Mouse (Mus musculus) lung, adult 2 months (tissue): ENCODE results near the gene Kctd12. TPM values are rescaled to one million over a fixed set of nuclear protein-coding genes. Genes with fewer than 3 reads are reported as not detected.
A peak's percentile ranks its signal among the peaks of the same experiment; 100 is the strongest.

Experiments
- DNase-seq: peaks from one replicate; pipeline ENCODE4 v3.0.0; 2022
- H3K4me1 ChIP-seq: fragments of 200-500 bp; 2 replicates; pipeline ENCODE4 v1.6.1; 2011; ENCODE audit warnings: low read length; ENCODE audit not compliant: control insufficient read depth, insufficient read depth
- H3K4me3 ChIP-seq: fragments of 200-500 bp; replicated peaks from 2 replicates; pipeline ENCODE3; 2011; ENCODE audit warnings: low read depth, mild to moderate bottlenecking, control low read depth, low read length; ENCODE audit errors: extremely low read depth
- CTCF ChIP-seq: fragments of 200-500 bp; IDR thresholded peaks from 2 replicates; pipeline ENCODE4 v1.5.1; 2011; ENCODE audit warnings: mild to moderate bottlenecking, low read length, control low read depth; ENCODE audit not compliant: insufficient read depth
- POLR2A ChIP-seq: fragments of 200-500 bp; IDR thresholded peaks from 2 replicates; pipeline ENCODE4 v1.6.1; 2011; ENCODE audit warnings: low read depth, mild to moderate bottlenecking, control low read depth, low read length, borderline replicate concordance; ENCODE audit errors: extremely low read depth
- WGBS: fragments of 180-500 bp; shearing (Covaris S2); methylation state at CpG from one replicate; pipeline ENCODE4 v1.1.7; 2018; 5-methylcytosine and 5-hydroxymethylcytosine counted together
- polyA plus RNA-seq: library from polyadenylated mRNA; depleted of rRNA; stranded (reverse); fragments of >200 nt; gene quantifications from 2 replicates; pipeline ENCODE4 v1.2.3, GENCODE M21; 2012

Gene Kctd12
- polyA plus RNA-seq, 1 experiment: 25.9 TPM

DNA sequence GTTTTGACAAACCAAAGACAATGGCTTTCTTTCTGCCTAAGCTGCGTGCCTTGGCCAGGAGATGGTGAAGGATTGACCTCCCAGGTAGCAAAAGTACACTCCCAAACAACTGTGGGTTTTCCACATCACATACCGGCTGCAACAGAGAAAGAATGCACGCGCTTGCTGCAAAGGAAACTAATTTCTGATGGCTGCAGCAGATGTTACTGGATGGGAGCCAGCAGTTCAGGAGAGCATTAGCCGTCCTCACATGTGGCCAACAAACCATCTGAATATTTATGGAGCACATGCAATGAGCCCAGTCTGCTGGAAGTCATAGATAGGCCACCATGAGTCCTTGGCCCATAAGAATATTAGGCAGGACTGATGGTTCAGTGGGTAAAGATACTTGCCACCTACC, 7.4 kb upstream of the Kctd12 start:
- no peaks in the 10 kb centered on the region for H3K4me1 ChIP-seq
- no peak for DNase-seq
- WGBS: 54% methylated on average over 5 of the region's 5 CpGs
- TF ChIP-seq CTCF: no peak
- no peak for TF ChIP-seq POLR2A
- no peak overlapping the region for H3K4me3 ChIP-seq

DNA sequence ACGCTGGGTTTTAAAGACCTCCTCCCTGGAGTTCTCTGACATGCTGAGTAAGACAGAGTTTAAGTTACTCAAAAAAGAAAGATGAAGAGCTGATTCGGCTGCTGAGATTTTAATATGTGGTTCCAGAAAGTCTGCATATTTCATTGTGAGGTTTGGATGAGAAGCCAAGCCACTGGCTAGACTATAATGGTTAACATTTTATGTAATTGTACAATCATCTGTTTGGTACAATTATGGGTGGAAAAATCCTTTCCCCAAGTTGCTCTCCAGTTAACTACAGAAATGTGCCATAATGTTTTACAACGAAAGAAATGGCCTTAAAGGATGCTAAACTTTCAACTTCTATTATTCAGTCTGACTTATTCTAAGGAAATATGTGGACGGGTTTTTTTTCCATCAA, 6.8 kb upstream of the Kctd12 start:
- WGBS: 59% methylated on average over 4 of the region's 4 CpGs
- Histone ChIP-seq H3K4me3 (no peak overlapping the region), H3K4me1 (no peaks in the 10 kb centered on the region)
- DNase-seq: no peak
- TF ChIP-seq POLR2A: no peak
- TF ChIP-seq CTCF: no peak

DNA sequence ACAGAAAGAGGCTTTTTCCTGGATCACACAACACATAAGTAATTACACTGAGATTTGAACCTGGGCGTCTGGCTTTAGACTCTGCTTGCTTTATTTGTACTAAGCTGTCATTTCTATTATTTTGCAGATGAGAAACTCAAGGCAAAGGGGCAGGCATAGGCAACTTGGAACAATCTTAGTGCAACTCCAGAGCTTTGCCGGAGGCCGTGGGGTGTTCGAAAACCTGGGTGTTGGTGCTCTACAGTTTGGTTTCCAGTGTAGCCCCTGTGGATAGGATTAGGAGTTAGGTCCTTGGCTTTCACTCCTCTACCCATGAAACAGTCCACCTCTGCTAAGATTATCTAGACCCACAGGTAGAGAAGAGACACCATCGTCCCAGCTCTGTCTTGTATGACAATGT, 5.2 kb upstream of the Kctd12 start:
- no peak for TF ChIP-seq POLR2A
- TF ChIP-seq CTCF: no peak
- no peaks in the 10 kb centered on the region for H3K4me1 ChIP-seq
- whole genome bisulfite sequencing: 84% methylated on average over 5 of the region's 5 CpGs
- DNase-seq: no peak
- H3K4me3 ChIP-seq: no peak overlapping the region

DNA sequence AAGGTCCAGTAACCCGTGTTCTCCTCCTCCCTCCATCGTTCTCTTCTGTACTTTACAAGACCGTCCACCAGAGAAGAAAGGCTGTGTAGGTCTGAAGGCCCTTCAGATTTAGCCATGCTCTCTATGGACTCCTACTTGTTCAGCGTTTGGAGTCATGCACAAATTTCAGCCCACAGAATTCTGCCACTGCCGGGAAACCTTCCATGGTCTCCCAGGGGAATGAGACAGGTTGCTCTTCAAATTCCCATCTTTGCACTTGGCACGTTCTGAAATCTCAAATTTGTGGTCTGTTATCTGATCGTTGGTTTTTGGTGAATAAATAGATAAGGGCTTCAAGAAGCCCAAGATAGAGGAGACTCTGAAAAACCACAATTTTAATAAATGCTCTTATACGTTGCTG, 1.2 kb upstream of the Kctd12 start:
- TF ChIP-seq CTCF (no peak), POLR2A (no peak)
- 70% methylated on average over 8 of the region's 8 CpGs for WGBS
- no peak for DNase-seq
- no peaks in the 10 kb centered on the region for H3K4me1 ChIP-seq
- H3K4me3 ChIP-seq: no peak overlapping the region

DNA sequence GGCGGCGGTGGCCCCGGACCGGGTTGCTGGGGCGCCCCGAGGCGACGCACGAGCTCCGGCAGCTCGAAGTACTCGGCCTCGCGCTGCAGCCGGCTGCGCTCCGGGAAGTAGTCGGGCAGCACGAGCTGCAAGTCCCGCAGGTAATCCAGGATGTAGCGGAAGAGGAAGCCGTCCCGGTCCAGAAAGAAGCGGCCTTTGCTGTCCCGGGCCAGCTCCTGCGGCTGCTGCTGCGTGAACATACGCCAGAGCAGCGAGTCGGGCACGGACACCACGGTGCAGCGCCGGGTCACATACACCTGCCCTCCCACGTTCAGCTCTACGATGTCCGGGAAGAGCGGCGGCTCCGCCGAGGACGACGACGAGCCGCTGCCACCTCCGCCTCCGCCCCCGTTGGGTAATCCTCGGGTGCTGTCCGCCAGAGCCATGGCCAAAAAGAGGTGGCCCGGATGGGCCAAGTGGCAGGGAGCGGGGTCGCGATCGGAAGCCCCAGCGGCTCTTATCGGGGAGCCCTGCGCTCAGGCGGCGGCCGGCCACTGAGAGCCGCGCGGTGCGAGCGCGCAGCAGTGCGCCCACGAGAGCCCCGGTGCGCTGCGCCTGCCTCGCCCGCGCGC, 316 bp downstream of the Kctd12 start:
- no peaks in the 10 kb centered on the region for H3K4me1 ChIP-seq
- DNase-seq: peak; percentile 66
- peak overlapping the region; percentile 82 for H3K4me3 ChIP-seq
- TF ChIP-seq POLR2A (peak; percentile 88), CTCF (no peak)
- under 1% methylated on average over 74 of the region's 76 CpGs for WGBS

DNA sequence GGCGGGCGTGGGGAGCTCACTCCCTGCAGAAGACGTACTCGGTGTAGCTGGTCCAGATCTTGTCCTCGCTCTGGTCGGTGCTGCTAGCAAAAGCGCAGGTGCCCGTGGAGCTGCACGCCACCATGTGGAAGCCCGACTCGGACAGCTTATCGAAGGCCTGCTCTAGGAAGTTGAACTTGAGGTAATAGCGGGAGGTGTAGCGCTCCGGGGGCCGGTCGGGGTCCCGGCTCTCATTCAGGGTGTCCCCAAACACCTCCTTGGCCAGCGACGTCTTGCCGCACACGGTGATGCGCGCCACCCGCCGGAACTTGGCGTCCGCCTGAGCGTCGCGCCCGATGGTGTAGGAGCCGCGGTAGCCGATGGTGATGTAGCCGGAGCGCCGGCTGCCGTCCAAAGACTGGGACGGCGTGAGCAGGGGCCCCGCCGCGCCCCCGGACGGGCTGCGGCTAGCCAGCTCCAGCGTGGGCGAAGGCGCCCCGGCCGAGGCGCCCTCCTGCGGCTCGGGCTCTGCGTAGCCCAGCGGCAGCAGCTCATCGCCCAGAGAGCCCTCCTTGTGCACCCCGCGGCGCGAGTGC, 909 bp downstream of the Kctd12 start:
- 1% methylated on average over 62 of the region's 62 CpGs for WGBS
- peak overlapping the region; percentile 82 for H3K4me3 ChIP-seq
- TF ChIP-seq POLR2A (no peak), CTCF (peak; percentile 18; the same call in 1 of the 2 replicates)
- peak; percentile 56 for DNase-seq
- no peaks in the 10 kb centered on the region for H3K4me1 ChIP-seq

DNA sequence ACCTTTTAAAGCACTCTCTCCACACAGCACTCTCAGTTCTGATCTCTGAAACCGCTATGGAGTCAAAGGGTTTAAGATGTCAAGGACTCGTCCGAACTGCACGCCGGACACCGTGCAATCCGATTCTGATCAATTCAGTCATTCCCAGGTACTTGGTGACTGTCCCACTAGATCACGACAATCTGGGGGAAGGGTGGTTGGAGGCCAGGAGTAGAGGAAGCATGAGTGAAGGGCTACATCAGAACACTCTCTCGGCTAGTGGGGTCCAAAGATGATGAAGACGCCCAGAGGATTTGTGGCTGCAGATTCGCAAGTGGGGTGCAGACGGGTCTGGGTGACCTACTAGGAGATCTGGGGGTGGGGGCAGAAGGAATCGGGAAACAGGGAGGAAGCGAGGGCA, 1.5 kb downstream of the Kctd12 start:
- Histone ChIP-seq H3K4me1 (peaks cover 2% of the 10 kb centered on the region; the same call in 1 of the 2 replicates), H3K4me3 (peak overlapping the region; percentile 82)
- TF ChIP-seq POLR2A: no peak
- no peak for TF ChIP-seq CTCF
- 7% methylated on average over 14 of the region's 14 CpGs for WGBS
- DNase-seq: no peak

DNA sequence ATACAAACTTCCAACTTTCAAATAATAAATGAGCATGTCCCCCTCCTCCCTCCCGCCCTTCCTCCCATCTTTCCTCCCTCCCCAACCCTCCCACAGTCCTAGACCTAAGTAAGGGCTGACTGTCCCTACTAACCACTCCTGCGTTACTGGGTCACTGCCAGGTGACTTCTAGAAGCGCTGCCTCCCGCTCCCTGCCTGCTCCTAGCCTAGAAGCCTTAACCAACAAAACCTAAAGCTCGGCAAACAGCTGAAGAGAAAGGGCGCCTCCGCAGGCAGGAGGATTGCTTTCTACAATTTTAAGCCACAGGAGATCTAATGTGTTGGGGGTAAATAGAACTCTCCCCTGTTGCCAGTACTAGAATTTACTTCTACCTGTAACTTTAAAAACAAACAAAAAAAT, 2.0 kb downstream of the Kctd12 start:
- no peak for DNase-seq
- WGBS: 16% methylated on average over 7 of the region's 7 CpGs
- TF ChIP-seq CTCF (no peak), POLR2A (no peak)
- Histone ChIP-seq H3K4me1 (peaks cover 3% of the 10 kb centered on the region; the same call in 1 of the 2 replicates), H3K4me3 (peak overlapping the region; percentile 56)

DNA sequence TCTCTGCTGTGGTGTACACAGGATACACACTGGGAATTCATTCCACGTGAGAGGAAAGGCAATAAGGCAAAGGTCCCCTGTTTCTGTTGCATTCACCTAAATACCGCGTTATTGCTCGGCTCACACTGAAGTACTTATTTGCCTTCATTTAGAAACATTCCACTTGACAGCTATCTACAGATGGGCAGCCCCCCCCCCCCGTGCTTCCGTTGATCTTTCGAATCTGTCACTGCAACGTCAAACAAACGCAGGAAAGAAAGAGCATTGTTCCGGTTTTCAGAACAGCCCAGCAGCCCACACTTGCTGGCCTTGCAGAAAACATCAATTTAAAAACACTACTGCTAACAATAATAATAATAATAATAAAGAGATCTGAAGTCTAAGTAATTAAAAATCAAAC, 2.6 kb downstream of the Kctd12 start:
- no peak for DNase-seq
- peaks cover 3% of the 10 kb centered on the region; the same call in 1 of the 2 replicates for H3K4me1 ChIP-seq
- TF ChIP-seq CTCF (no peak), POLR2A (no peak)
- H3K4me3 ChIP-seq: peak overlapping the region; percentile 45
- WGBS: 10% methylated on average over 10 of the region's 10 CpGs

DNA sequence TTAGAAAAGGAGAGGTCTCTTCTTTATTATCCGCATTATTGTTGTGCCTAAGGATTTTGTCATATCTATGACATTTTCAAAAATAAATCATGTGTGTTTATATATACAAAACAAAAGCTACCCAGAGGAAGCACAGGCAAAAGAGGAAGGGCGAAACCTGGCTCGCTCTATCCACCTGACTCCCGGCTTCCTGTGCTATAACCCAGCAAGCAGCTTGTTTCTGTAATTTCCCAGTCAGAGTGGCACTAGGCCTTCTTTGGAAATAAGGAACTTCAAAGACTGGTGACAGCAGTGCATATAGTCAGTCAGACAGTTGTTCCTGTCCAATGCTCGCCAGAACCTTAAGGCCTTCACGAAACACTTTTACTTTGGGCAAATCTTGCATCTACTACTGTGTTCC, 6.6 kb downstream of the Kctd12 start:
- peaks cover 3% of the 10 kb centered on the region; the same call in 1 of the 2 replicates for H3K4me1 ChIP-seq
- TF ChIP-seq POLR2A: no peak
- 57% methylated on average over 6 of the region's 6 CpGs for WGBS
- H3K4me3 ChIP-seq: no peak overlapping the region
- no peak for DNase-seq
